22 mouse cellular contexts compared by ENCODE assay signal in the genomic region with DNA sequence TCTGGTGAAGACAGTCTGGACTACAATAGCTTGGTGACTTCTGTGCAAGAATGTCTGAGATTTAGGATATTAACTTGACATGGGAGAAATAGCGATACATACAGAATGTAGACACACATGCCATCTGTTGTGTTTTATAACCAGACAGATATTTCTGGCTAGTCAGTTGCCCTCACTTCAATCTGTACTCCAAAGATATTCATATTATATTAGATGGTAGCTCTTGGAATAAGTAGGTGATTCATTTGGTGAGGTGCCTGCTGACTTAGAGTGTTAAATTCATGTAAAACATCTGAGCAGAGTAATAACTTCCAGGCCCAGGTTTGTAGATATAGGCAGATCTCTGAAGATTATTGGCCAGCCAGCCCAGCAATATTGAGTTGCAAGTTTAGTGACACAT.
"Had no signal": no experiment of that assay in that cellular context is flagged by ENCODE, and none has a peak within 500 bp of the region (broad histone marks: within the 10 kb centered on the region; RNA-seq: fewer than 3 reads in every experiment).

No protein-coding gene starts in this region.

- ATAC-seq: hindbrain, embryonic 16.5 days; hindbrain, postnatal 0 days; inflammation-experienced regulatory T-cells, adult 6 months; intestine, embryonic 15.5 days; intestine, embryonic 16.5 days; intestine, postnatal 0 days had no signal

- DNase-seq: heart, postnatal 10 days; heart, postnatal 14 days; heart, postnatal 36 days; heart, postnatal 4 days; kidney, adult 11 months; kidney, adult 18-20 months; kidney, adult 2 months; kidney, adult 8-10 months; kidney, adult 9 months; kidney, postnatal 10 days; kidney, postnatal 14 days; kidney, postnatal 25 days; kidney, postnatal 36 days; kidney, postnatal 4 days; layer of hippocampus, adult 9-11 months; layer of hippocampus, postnatal 36 days had no signal
